Mouse (Mus musculus): ENCODE measurements around the gene Rbm47.
"Not testable (repeated sequence)": the region's sequence is repeated elsewhere in the genome, so short reads cannot be mapped to it uniquely, and the experiment has no call there.

The Rbm47 gene

DNA sequence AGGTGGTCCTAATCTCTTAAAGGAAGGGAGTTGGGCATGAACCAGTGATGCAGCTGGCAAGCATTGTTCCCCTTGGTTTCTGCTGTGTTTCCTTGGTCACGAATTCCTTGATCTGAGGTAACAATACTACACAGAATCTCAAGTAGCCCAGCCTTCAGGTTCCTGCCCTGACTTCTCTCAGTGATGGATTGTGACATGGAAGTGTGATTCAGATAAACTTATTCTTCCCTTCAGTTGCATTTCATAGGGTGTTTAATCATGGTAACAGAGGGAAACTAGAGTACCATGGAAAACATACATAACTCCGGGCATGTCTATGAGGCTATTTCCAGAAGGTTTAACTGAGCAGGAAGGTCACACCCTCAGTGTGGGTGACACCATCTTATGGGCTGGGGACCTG lies at the start of gene Rbm47:
Gene Rbm47, minus strand, starts transcription at position 101 of the 400 bp plus-strand sequence.
- DNase-seq (ENCODE audit: low spot score), result no peak

DNA sequence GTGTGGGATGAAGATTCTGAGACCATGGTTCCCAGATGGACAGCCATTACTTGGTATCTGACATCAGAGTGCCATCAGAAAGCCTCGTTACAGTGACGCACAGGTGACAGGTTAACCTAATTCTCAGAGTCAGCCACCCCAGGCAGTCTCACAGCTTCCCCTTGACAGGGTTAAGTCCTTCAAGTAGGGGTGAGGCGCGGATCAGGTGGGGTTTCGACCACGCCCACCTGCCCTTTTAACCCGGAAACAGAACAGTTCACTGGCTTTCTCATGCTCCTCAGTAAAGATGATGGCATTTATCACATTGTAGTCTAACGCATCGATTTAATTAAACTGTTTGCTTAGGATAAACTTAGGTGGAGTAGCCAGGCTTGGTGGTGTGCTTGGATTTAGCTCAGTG lies 47.7 kb upstream of the Rbm47 start:
- no peak for DNase-seq (ENCODE audit: low spot score)

DNA sequence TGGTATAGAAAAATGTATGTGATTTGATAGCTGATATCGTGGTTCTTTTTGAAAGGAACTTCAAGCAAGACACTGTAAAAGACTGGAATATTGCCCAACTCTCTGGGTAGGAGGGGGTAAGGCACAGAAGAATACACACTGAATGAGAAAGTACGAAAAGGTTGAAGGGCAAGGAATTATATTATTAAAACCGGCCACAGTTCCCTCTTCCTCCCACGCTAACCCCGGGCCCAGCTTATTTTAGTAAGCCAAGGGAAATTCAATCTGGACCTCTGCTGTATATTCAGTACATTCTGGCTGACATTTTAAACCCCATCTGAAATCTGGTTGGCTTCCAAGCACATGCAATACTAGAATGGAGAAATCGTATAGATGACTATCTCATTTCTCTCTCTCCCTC lies 46.8 kb upstream of the Rbm47 start:
- DNase-seq (ENCODE audit: low spot score), result no peak

DNA sequence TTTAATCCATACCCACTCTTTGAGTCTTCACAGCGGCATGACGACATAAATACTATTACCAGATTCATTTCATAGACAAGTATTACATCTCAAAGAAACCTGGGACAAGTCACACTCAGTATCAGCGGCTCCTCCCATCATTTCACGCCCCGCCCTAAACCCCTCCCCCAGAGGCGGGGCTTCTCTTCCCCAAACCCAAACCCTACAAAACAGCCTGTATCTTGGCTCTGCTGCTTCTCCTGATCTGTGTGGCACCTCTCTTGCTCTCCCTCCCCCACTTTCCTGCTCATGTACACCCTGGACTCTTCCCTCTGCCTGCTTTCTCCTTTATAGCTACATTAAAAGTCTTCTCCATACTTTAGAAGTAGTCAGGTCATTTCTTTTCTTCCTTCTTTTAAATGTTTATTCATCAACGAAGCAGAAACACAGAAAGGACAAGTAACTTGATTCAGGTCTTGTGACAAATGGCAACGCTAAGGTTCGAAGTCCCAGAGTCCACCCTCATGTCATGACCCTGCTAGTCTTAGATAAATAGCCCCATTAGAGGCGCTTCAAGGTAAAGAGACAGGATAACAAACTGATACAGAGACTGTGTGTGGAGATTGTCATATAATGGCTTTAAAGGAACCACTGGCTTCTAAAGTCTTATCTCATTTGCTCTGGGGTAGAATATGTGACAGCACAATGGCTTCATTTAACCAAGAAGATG lies 42.8 kb upstream of the Rbm47 start:
- DNase-seq (ENCODE audit: low spot score), result no peak

GRCm38 (mm10) chr5:66214395-66214935 lies 41.5 kb upstream of the Rbm47 start:
- no peak for DNase-seq (ENCODE audit: low spot score)

- DNase-seq (ENCODE audit: low spot score), result no peak
These were observed 36.7 kb upstream of the Rbm47 start for GRCm38 (mm10) chr5:66209532-66210176.

DNA sequence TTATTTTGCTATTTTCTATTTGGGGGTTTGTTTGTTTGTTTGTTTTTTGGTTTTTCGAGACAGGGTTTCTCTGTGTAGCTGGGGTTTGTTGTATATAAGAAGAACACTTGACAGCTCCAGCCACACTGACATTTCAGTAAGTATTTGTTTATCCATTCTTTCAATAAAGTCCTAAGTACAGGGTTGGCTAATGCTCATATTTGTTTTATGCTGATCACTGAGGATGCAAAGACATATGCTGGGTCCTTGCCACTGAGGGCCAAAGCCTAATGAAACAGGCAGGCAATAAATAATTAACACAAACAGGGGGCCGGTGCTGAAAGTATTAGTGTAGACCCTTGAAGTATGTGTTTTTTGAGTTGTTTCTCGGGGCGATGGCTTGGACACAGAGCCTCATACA lies 32.0 kb upstream of the Rbm47 start:
- DNase-seq (ENCODE audit: low spot score), result no peak

GRCm38 (mm10) chr5:66203424-66203823 lies 30.5 kb upstream of the Rbm47 start:
- DNase-seq (ENCODE audit: low spot score), result no peak

- no peak for DNase-seq (ENCODE audit: low spot score)
These were observed 27.1 kb upstream of the Rbm47 start for GRCm38 (mm10) chr5:66200044-66200443.

GRCm38 (mm10) chr5:66195323-66195722 lies 22.4 kb upstream of the Rbm47 start:
- DNase-seq (ENCODE audit: low spot score), result no peak

DNA sequence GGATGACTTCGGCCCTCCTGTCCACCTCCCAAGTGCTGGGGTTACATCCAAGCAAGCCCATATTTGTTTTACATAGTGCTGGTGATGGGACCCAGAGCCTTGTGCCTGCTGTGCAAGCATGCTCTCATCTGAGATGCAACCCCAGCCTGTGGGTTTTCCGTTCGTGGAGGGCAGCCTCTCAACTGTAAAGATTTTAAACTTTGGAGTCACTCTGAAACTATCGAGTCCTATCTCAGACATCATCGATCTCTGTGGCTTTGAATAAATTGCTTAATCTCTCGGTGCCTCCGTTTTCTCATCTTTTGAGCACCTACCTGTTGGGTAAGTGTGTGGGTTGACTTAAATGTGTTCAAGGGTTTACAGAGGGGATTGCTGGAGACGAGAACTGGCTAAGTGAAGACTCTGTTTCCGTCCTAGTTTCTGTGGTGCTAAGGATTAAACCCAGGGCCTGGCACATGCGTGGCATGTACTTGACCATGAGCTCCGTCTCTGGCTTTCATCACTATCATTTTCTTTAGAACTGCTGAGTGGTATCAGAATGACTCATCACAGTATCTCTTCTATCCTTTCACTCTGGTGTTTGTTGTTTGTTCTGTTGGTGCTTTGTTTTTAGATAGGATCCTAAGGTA lies 20.4 kb upstream of the Rbm47 start:
- DNase-seq (ENCODE audit: low spot score), result no peak

GRCm38 (mm10) chr5:66191185-66191503 lies 18.2 kb upstream of the Rbm47 start:
- DNase-seq (ENCODE audit: low spot score), result no peak

- DNase-seq (ENCODE audit: low spot score), result no peak
These were observed 17.7 kb upstream of the Rbm47 start for GRCm38 (mm10) chr5:66190481-66191184.

GRCm38 (mm10) chr5:66188591-66188990 lies 15.7 kb upstream of the Rbm47 start:
- not testable (repeated sequence) for DNase-seq (ENCODE audit: low spot score)

- no peak for DNase-seq (ENCODE audit: low spot score)
These were observed 9.2 kb upstream of the Rbm47 start for GRCm38 (mm10) chr5:66182156-66182555.

- no peak for DNase-seq (ENCODE audit: low spot score)
These were observed 1.4 kb upstream of the Rbm47 start for GRCm38 (mm10) chr5:66174160-66174837.

GRCm38 (mm10) chr5:66170591-66170990 lies 2.3 kb downstream of the Rbm47 start:
- no peak for DNase-seq (ENCODE audit: low spot score)

DNA sequence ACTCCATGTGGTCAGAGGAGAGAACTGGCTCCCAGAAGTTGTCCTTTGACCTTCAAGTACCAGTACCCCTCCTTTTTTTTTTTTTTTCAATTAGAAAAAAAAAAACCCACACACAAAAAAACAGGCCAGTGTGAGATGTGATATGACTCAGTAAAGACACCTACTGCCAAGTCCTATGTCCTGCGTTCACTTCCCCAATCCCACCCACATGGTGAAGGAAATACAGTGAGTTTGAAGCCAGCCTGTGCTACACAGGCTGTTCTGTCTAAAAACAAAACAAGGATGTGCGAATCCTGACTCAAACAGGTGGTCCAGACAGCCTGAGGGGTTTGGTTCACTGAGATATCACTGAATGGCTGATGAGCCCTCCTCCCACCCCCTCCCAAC lies 3.8 kb downstream of the Rbm47 start:
- DNase-seq (ENCODE audit: low spot score), result no peak

- DNase-seq (ENCODE audit: low spot score), result no peak
These were observed 4.3 kb downstream of the Rbm47 start for GRCm38 (mm10) chr5:66168462-66169098.

GRCm38 (mm10) chr5:66166931-66167330 lies 6.0 kb downstream of the Rbm47 start:
- no peak for DNase-seq (ENCODE audit: low spot score)

DNA sequence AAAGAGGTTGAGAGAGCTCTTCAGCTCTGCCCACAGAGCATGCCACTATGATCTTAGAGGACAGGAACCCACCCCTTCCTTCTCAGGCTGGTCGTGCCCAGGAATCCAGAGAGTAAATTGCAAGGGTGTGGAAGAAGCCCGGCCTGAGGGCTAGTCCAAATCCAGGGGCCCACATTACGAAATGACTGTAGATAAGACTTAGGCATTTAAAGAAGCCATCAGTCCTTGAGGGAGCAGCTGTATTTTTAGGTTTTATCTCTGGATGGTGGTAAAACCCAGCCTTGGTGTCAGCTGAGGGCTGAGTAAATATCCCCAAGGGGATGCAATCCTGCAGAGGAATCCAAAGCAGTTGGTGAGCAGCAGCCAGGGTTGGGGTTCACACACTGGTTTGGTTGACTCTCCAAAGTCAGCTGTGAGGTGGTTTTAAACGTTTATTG lies 6.7 kb downstream of the Rbm47 start:
- no peak for DNase-seq (ENCODE audit: low spot score)

GRCm38 (mm10) chr5:66165748-66166147 lies 7.2 kb downstream of the Rbm47 start:
- no peak for DNase-seq (ENCODE audit: low spot score)

All from layer of hippocampus, adult 11-12 months (tissue).